Mouse (Mus musculus) spleen, adult 18-20 months (tissue): ENCODE results near the gene Unc13c.
A peak's percentile ranks its signal among the peaks of the same experiment; 100 is the strongest.

Experiments
- DNase-seq, 2 experiments: peaks; one replicate each; pipeline ENCODE4 v3.0.0; 2022; ENCODE audit warnings: mixed read lengths in 2 of 2

Unc13c gene

DNA sequence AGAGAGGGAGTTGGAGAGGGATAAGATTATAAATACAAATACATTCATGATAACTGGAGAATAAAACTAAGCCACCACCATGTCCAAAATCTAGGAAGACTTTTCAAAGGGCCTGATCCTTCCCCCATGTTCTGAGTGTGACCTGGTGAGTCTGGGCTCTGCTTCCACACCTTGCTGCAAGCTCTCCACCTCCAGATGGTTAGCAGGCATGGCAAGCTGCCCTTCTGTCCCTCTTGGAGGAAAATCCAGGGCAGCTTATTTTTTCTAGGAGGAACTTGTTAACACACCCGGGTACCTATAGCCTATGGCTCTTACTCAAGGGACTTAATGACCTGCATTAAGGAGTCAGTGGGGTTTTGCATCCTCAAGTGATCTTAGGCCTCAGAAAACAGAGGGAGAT is 364.8 kb downstream of the Unc13c start:
- no peak for DNase-seq

DNA sequence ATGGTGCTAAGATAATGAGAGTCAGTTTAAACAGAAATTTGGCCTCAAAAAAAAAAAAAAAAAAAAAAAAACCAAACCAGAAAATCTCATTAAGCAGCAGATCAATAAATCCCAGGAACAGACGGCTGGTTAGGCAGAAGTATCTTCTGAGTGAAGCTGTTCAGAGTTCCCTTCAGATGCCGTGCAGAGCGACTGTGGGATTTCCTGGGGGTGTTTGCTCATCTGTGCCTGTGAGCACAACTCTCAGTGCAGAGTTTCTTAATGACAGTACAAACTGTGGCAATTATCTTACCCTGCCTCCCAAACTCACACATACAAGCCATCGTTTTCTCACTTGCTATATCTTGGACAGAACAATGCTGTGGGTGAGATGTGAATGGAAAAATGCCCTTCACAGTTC is 403.2 kb downstream of the Unc13c start:
- no peak for DNase-seq

DNA sequence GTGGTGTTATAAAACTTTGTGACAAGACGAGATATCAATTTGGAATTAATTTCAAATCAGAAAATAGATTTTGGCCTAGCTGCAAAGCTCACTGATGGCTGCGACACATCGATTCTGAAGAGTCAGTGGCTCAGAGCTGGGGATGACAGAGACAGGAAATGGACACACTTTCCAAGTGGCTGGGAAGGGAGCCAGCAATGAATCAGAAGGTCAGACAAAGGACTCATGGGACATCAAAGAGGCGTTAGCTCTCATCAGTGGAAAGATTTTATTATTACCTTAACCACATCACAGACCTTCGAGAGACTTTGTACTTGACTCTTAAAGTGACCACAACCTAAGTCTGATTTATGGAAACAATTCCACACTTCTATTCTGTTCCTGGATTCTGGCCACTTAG is 408.7 kb downstream of the Unc13c start:
- DNase-seq = no peak

GRCm38 (mm10) chr9:73557805-73558204 is 411.0 kb downstream of the Unc13c start:
- DNase-seq = peak in 1 of 2 experiments; percentile 34

GRCm38 (mm10) chr9:73555354-73555753 is 413.4 kb downstream of the Unc13c start:
- no peak for DNase-seq

DNA sequence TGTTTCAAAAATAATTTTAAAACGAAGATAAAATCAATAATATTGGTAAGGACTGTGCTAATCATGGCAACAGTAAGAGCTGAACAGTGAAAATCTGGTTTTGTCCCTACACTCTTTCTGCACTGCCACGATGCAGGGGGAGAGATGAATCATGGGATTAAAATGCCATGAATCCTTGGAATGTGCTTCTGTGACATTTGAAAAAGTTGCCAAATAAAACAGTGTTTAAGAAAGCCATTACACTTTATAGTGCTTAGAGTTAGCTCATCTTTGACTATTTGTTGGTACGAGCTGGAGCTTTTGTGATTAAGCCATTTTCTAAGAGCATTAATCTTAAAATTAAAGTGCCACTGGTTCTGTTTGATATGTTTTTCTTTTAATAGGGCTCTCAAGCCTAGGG is 496.2 kb downstream of the Unc13c start:
- DNase-seq = no peak

GRCm38 (mm10) chr9:73462027-73462426 is 506.7 kb downstream of the Unc13c start:
- no peak for DNase-seq

DNA sequence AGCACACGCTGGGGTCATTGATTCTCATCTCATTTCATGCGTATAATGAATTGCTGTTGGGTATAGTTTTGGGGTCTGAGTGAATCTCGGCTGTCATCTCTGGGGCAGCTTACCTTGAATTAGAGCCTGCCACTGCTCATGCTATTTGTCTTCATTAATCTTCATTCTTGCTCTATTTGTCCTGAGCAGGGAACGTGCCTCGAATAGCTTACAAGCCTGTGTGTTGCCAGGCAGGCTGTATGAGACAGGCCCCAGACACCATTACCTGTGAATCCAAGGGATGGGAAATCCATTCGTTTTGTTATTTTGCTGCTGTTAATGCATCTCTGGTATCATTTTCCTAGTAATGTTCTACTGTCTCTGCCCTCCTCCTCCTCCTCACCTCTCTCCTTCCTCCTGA is 518.8 kb downstream of the Unc13c start:
- DNase-seq = no peak

- DNase-seq = no peak
These were observed 519.5 kb downstream of the Unc13c start for GRCm38 (mm10) chr9:73449216-73449615.

DNA sequence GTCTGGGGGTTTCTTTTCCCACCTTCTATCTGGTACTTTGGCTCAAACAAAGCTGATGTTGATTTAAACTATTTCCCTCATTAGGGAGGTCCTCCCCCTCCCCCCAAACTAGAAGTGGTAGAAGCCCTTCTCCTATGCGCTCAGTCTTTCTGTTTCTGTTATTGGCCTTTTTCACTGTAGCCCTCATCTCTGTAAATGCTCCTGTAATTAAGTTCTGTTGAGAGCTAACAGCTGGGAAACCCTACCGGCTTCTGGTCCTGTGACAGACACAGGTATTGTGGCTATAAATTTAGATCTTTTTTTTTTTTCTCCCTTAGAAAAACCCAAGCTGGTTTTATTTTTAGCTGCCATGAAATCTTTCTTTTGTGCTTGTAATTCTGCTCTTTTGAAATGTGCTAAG is 536.8 kb downstream of the Unc13c start:
- DNase-seq = no peak
